Comparison of ENCODE assay signal across 24 mouse cellular contexts in genomic region chr1:81841966-81842365, GRCm38 (mm10).
DNase-seq lines count a peak whose midpoint lies in the region; ATAC-seq and TF ChIP-seq lines count a peak whose summit lies in the region.
"Had no signal": no experiment of that assay in that cellular context is flagged by ENCODE, and none has a peak within 500 bp of the region (broad histone marks: within the 10 kb centered on the region; RNA-seq: fewer than 3 reads in every experiment).

No protein-coding gene starts in this region.

- 70% methylated on average over 3 of the region's 3 CpGs for whole genome bisulfite sequencing in heart, embryonic 12.5 days

- no peaks in the 10 kb centered on the region for H3K36me3 ChIP-seq in MEL (ENCODE audit: control insufficient read depth in 1 of 2, insufficient read depth in 2 of 2, low read length in 2 of 2)
- H3K36me3 ChIP-seq in heart, embryonic 12.5 days: no peaks in the 10 kb centered on the region
- H3K36me3 ChIP-seq: embryonic facial prominence, embryonic 13.5 days; embryonic facial prominence, embryonic 15.5 days; forebrain, embryonic 10.5 days; forebrain, embryonic 12.5 days; G1E had no signal

- H3K4me3 ChIP-seq in MEL (ENCODE audit: control insufficient read depth in 1 of 2, insufficient read depth in 1 of 2, low read depth in 2 of 2, low read length in 2 of 2): no peak overlapping the region
- no peak overlapping the region for H3K4me3 ChIP-seq in heart, embryonic 12.5 days
- H3K4me3 ChIP-seq: embryonic facial prominence, embryonic 13.5 days; embryonic facial prominence, embryonic 15.5 days; erythroblast, embryonic 14.5 days; forebrain, embryonic 10.5 days; forebrain, embryonic 12.5 days had no signal

- TF ChIP-seq CTCF in MEL (IDR thresholded peaks at IDR 0.05 in 2 of 3, conservative IDR thresholded peaks at IDR 0.05 in 1 of 3; ENCODE audit: control insufficient read depth in 1 of 3, insufficient read depth in 1 of 3, low read depth in 2 of 3, low read length in 3 of 3, poor library complexity in 1 of 3, severe bottlenecking in 1 of 3): no peak

- no peak overlapping the region for H3K4me2 ChIP-seq in heart, embryonic 12.5 days
- H3K4me2 ChIP-seq: embryonic facial prominence, embryonic 13.5 days; embryonic facial prominence, embryonic 15.5 days; forebrain, embryonic 12.5 days had no signal

- no peak for TF ChIP-seq POLR2A in MEL (IDR thresholded peaks at IDR 0.05; ENCODE audit: control insufficient read depth in 1 of 2, insufficient read depth in 1 of 2, low read depth in 1 of 2, low read length in 2 of 2, poor library complexity in 1 of 2)

- no peaks in the 10 kb centered on the region for H3K27me3 ChIP-seq in MEL (ENCODE audit: control insufficient read depth in 1 of 2, insufficient read depth in 2 of 2, low read length in 2 of 2)
- no peaks in the 10 kb centered on the region for H3K27me3 ChIP-seq in heart, embryonic 12.5 days (replicated peaks)
- H3K27me3 ChIP-seq: embryonic facial prominence, embryonic 13.5 days; embryonic facial prominence, embryonic 15.5 days; forebrain, embryonic 12.5 days had no signal

- no peak overlapping the region for H3K9ac ChIP-seq in MEL (ENCODE audit: control insufficient read depth, low read depth, low read length, poor library complexity, severe bottlenecking)
- no peak overlapping the region for H3K9ac ChIP-seq in heart, embryonic 12.5 days
- H3K9ac ChIP-seq: embryonic facial prominence, embryonic 13.5 days; embryonic facial prominence, embryonic 15.5 days; forebrain, embryonic 12.5 days had no signal

- no peak for TF ChIP-seq RAD21 in MEL (IDR thresholded peaks at IDR 0.05; ENCODE audit: low read depth, low read length)

- H3K27ac ChIP-seq in MEL (ENCODE audit: control insufficient read depth, low read depth, low read length): no peak overlapping the region
- no peak overlapping the region for H3K27ac ChIP-seq in heart, embryonic 12.5 days (ENCODE audit: poor library complexity, severe bottlenecking)
- H3K27ac ChIP-seq: embryonic facial prominence, embryonic 13.5 days; embryonic facial prominence, embryonic 15.5 days; forebrain, embryonic 10.5 days; forebrain, embryonic 12.5 days had no signal

- peak; percentile 6 for DNase-seq in MEL (ENCODE audit: low read depth, low spot score)
- DNase-seq in adrenal gland, adult 18-20 months (ENCODE audit: low spot score in 2 of 2): no peak
- DNase-seq in retina, embryonic 14.5 days (ENCODE audit: low spot score): no peak
- no peak for DNase-seq in left cerebral cortex, adult 11 months (ENCODE audit: low spot score)
- DNase-seq: adrenal gland, adult 8-10 months; adrenal gland, postnatal 14 days; adrenal gland, postnatal 36 days; cerebellum, adult 11-12 months; cerebellum, adult 2 months; cerebellum, adult 9-10 months; cerebellum, postnatal 10 days; cerebellum, postnatal 25 days; embryo, embryonic 11 days had no signal

- H3K4me1 ChIP-seq in MEL (ENCODE audit: control insufficient read depth in 1 of 2, insufficient read depth in 2 of 2, low read length in 2 of 2): no peaks in the 10 kb centered on the region
- H3K4me1 ChIP-seq in heart, embryonic 12.5 days (replicated peaks): no peaks in the 10 kb centered on the region
- H3K4me1 ChIP-seq: embryonic facial prominence, embryonic 13.5 days; embryonic facial prominence, embryonic 15.5 days; forebrain, embryonic 10.5 days; forebrain, embryonic 12.5 days had no signal

- no peaks in the 10 kb centered on the region for H3K9me3 ChIP-seq in MEL (replicated peaks; ENCODE audit: insufficient read depth, low read length)
- H3K9me3 ChIP-seq in heart, embryonic 12.5 days (replicated peaks): no peaks in the 10 kb centered on the region
- H3K9me3 ChIP-seq: embryonic facial prominence, embryonic 13.5 days; embryonic facial prominence, embryonic 15.5 days; forebrain, embryonic 10.5 days; forebrain, embryonic 12.5 days had no signal

- ATAC-seq in granulocyte monocyte progenitor cell, adult 5-6 weeks (replicated peaks; ENCODE audit: poor library complexity, severe bottlenecking): peak; percentile 46; the same call in 1 of the 2 replicates
- ATAC-seq in megakaryocyte progenitor cell, adult 5-6 weeks (replicated peaks; ENCODE audit: poor library complexity): peak; percentile 52; the same call in 1 of the 2 replicates
- no peak for ATAC-seq in heart, embryonic 12.5 days (ENCODE audit: insufficient number of reproducible peaks, low FRiP score)
- ATAC-seq: forebrain, embryonic 14.5 days; forebrain, embryonic 16.5 days had no signal

- no peak for TF ChIP-seq EP300 in MEL (IDR thresholded peaks at IDR 0.05; ENCODE audit: low read depth in 1 of 2, low read length in 2 of 2)

- H3K79me2 ChIP-seq in MEL (ENCODE audit: control insufficient read depth, insufficient read depth, low read length, poor library complexity): no peaks in the 10 kb centered on the region

TF ChIP-seq in MEL, 35 proteins besides CTCF, POLR2A, EP300 and RAD21:
- no peak for TF ChIP-seq TCF12 (IDR thresholded peaks at IDR 0.05; ENCODE audit: low read depth, low read length)
- TF ChIP-seq MAX (IDR thresholded peaks at IDR 0.05; ENCODE audit: low read length): peak; percentile 43; the same call in 1 of the 2 replicates
- TF ChIP-seq USF1 (IDR thresholded peaks at IDR 0.05; ENCODE audit: low read depth, low read length): peak; percentile 63
